Mouse (Mus musculus) kidney, embryonic 16.5 days (tissue): ENCODE results near the gene Zfp296. TPM values are rescaled to one million over a fixed set of nuclear protein-coding genes. Genes with fewer than 3 reads are reported as not detected.

Experiments used
- ATAC-seq: fragments of 200-750 bp; cut with Nextera tagmentation; 2 replicates; pipeline ENCODE4 v1.8.0; 2017; ENCODE audit warnings: moderate TSS enrichment; ENCODE audit not compliant: low FRiP score, low TSS enrichment
- H3K27ac ChIP-seq: fragments of 300-500 bp; sonication (generic); 2 replicates; pipeline ENCODE4 v1.5.1; 2014; ENCODE audit warnings: low read length
- H3K27me3 ChIP-seq: fragments of 300-500 bp; sonication (generic); 2 replicates; pipeline ENCODE4 v1.6.1; 2014; ENCODE audit warnings: low read length, control low read depth, mixed read lengths; ENCODE audit not compliant: insufficient read depth
- H3K36me3 ChIP-seq: fragments of 300-500 bp; sonication (generic); 2 replicates; pipeline ENCODE4 v1.6.1; 2014; ENCODE audit warnings: low read length, control low read depth, mixed read lengths; ENCODE audit not compliant: insufficient read depth
- H3K4me1 ChIP-seq: fragments of 300-500 bp; sonication (generic); 2 replicates; pipeline ENCODE4 v1.6.1; 2014; ENCODE audit warnings: low read length, control low read depth, mixed read lengths; ENCODE audit not compliant: insufficient read depth
- H3K4me2 ChIP-seq: fragments of 300-500 bp; sonication (generic); replicated peaks from 2 replicates; pipeline ENCODE4 v1.6.1; 2014; ENCODE audit warnings: low read depth, low read length
- H3K4me3 ChIP-seq: fragments of 300-500 bp; sonication (generic); 2 replicates; pipeline ENCODE4 v1.5.1; 2014; ENCODE audit warnings: mild to moderate bottlenecking, low read length
- H3K9ac ChIP-seq: fragments of 300-500 bp; sonication (generic); replicated peaks from 2 replicates; pipeline ENCODE4 v1.6.1; 2014; ENCODE audit warnings: low read length
- H3K9me3 ChIP-seq: fragments of 300-500 bp; sonication (generic); 2 replicates; pipeline ENCODE4 v1.6.1; 2016; ENCODE audit warnings: low read length, control low read depth
- whole genome bisulfite sequencing: fragments of 180-500 bp; shearing (Covaris S2); extraction: QIAGEN DNeasy Blood & Tissue Kit; methylation state at CpG from one replicate; pipeline ENCODE4 v1.1.7; 2014; 5-methylcytosine and 5-hydroxymethylcytosine counted together
- polyA plus RNA-seq: library from polyadenylated mRNA; unstranded; fragments of >200 nt; fragmentation: Nextera tagmentation; extraction: Ambion mirVana; gene quantifications from 2 replicates; pipeline ENCODE4 v1.2.1, GENCODE M21; 2015

Gene Zfp296
- polyA plus RNA-seq, 1 experiment from 2014 or later: 0.46 TPM

- no peak for ATAC-seq
- Histone ChIP-seq H3K27me3 (peaks cover 30% of the 10 kb centered on the region), H3K9me3 (no peaks in the 10 kb centered on the region), H3K4me1 (peaks cover 33% of the 10 kb centered on the region), H3K27ac (peak overlapping the region; percentile 90), H3K36me3 (peaks cover 15% of the 10 kb centered on the region), H3K4me3 (peak overlapping the region; percentile 84), H3K4me2 (peak overlapping the region; percentile 94), H3K9ac (peak overlapping the region; percentile 80)
- WGBS: 23% methylated on average over 16 of the region's 16 CpGs
Measured at GRCm38 (mm10) chr7:19573776-19574140, 3.3 kb upstream of the Zfp296 start.

GRCm38 (mm10) chr7:19575559-19575958 is 1.5 kb upstream of the Zfp296 start:
- H3K4me1 ChIP-seq: peaks cover 33% of the 10 kb centered on the region
- WGBS: 69% methylated on average over 3 of the region's 3 CpGs
- no peaks in the 10 kb centered on the region for H3K9me3 ChIP-seq
- H3K9ac ChIP-seq: no peak overlapping the region
- peaks cover 30% of the 10 kb centered on the region for H3K27me3 ChIP-seq
- H3K4me2 ChIP-seq: no peak overlapping the region
- no peak overlapping the region for H3K4me3 ChIP-seq
- ATAC-seq: no peak
- H3K27ac ChIP-seq: no peak overlapping the region
- H3K36me3 ChIP-seq: peaks cover 9% of the 10 kb centered on the region

- H3K27ac ChIP-seq: no peak overlapping the region
- H3K9me3 ChIP-seq: no peaks in the 10 kb centered on the region
- peak overlapping the region; percentile 89 for H3K4me2 ChIP-seq
- peak overlapping the region; percentile 50 for H3K4me3 ChIP-seq
- peak overlapping the region; percentile 55 for H3K9ac ChIP-seq
- H3K4me1 ChIP-seq: peaks cover 19% of the 10 kb centered on the region
- WGBS: 19% methylated on average over 10 of the region's 10 CpGs
- H3K36me3 ChIP-seq: peaks cover 28% of the 10 kb centered on the region
- ATAC-seq: no peak
- peaks cover 30% of the 10 kb centered on the region for H3K27me3 ChIP-seq
Measured at GRCm38 (mm10) chr7:19577877-19578414, 859 bp downstream of the Zfp296 start.

- Histone ChIP-seq H3K27ac (no peak overlapping the region), H3K27me3 (peaks cover 30% of the 10 kb centered on the region), H3K9me3 (no peaks in the 10 kb centered on the region), H3K9ac (no peak overlapping the region), H3K4me2 (no peak overlapping the region), H3K36me3 (peaks cover 32% of the 10 kb centered on the region), H3K4me1 (peaks cover 19% of the 10 kb centered on the region), H3K4me3 (peak overlapping the region; percentile 50; the same call in 1 of the 2 replicates)
- 64% methylated on average over 4 of the region's 4 CpGs for whole genome bisulfite sequencing
- no peak for ATAC-seq
Measured at GRCm38 (mm10) chr7:19578436-19578835, 1.3 kb downstream of the Zfp296 start.

- no peak overlapping the region for H3K4me3 ChIP-seq
- H3K36me3 ChIP-seq: peaks cover 46% of the 10 kb centered on the region
- H3K4me1 ChIP-seq: peaks cover 16% of the 10 kb centered on the region
- H3K27me3 ChIP-seq: peaks cover 30% of the 10 kb centered on the region
- no peak overlapping the region for H3K9ac ChIP-seq
- no peak for ATAC-seq
- H3K27ac ChIP-seq: no peak overlapping the region
- H3K4me2 ChIP-seq: no peak overlapping the region
- no peaks in the 10 kb centered on the region for H3K9me3 ChIP-seq
- WGBS: 91% methylated on average over 10 of the region's 10 CpGs
Measured at GRCm38 (mm10) chr7:19579751-19580150, 2.7 kb downstream of the Zfp296 start.

- Histone ChIP-seq H3K9ac (no peak overlapping the region), H3K4me2 (no peak overlapping the region), H3K27me3 (peaks cover 30% of the 10 kb centered on the region), H3K4me1 (peaks cover 16% of the 10 kb centered on the region), H3K27ac (no peak overlapping the region), H3K4me3 (no peak overlapping the region), H3K9me3 (no peaks in the 10 kb centered on the region), H3K36me3 (peaks cover 54% of the 10 kb centered on the region)
- ATAC-seq: no peak
- WGBS: 90% methylated on average over 8 of the region's 8 CpGs
Measured at GRCm38 (mm10) chr7:19580634-19581033, 3.5 kb downstream of the Zfp296 start.

- Histone ChIP-seq H3K27me3 (no peaks in the 10 kb centered on the region), H3K4me3 (no peak overlapping the region), H3K36me3 (peaks cover 96% of the 10 kb centered on the region), H3K27ac (no peak overlapping the region), H3K9ac (no peak overlapping the region), H3K4me2 (no peak overlapping the region), H3K4me1 (no peaks in the 10 kb centered on the region), H3K9me3 (no peaks in the 10 kb centered on the region)
- no peak for ATAC-seq
- WGBS: 78% methylated on average over 46 of the region's 46 CpGs
Measured at GRCm38 (mm10) chr7:19586269-19586668, 9.2 kb downstream of the Zfp296 start.

- no peak overlapping the region for H3K4me3 ChIP-seq
- WGBS: 58% methylated on average over 3 of the region's 3 CpGs
Measured at GRCm38 (mm10) chr7:19589207-19589606, 12.1 kb downstream of the Zfp296 start.

GRCm38 (mm10) chr7:19589917-19590316 is 12.8 kb downstream of the Zfp296 start:
- no peak overlapping the region for H3K4me3 ChIP-seq
- H3K4me2 ChIP-seq: no peak overlapping the region
- ATAC-seq: 0 out of 2 replicates have a peak, but pooled peaks have one; percentile 15
- H3K36me3 ChIP-seq: peaks cover 88% of the 10 kb centered on the region
- H3K27ac ChIP-seq: no peak overlapping the region
- H3K27me3 ChIP-seq: no peaks in the 10 kb centered on the region
- H3K4me1 ChIP-seq: no peaks in the 10 kb centered on the region
- WGBS: 53% methylated on average over 3 of the region's 3 CpGs
- H3K9ac ChIP-seq: no peak overlapping the region
- H3K9me3 ChIP-seq: no peaks in the 10 kb centered on the region

More at GRCm38 (mm10) chr7:19589207-19589606, 12.1 kb downstream of the Zfp296 start:
- no peak overlapping the region for H3K27ac ChIP-seq
- peaks cover 92% of the 10 kb centered on the region for H3K36me3 ChIP-seq
- no peaks in the 10 kb centered on the region for H3K27me3 ChIP-seq
- no peaks in the 10 kb centered on the region for H3K9me3 ChIP-seq
- no peaks in the 10 kb centered on the region for H3K4me1 ChIP-seq
- no peak overlapping the region for H3K9ac ChIP-seq
- ATAC-seq: no peak
- H3K4me2 ChIP-seq: no peak overlapping the region

- Histone ChIP-seq H3K4me1 (no peaks in the 10 kb centered on the region), H3K4me2 (no peak overlapping the region), H3K36me3 (peaks cover 63% of the 10 kb centered on the region), H3K4me3 (no peak overlapping the region), H3K9ac (no peak overlapping the region), H3K9me3 (no peaks in the 10 kb centered on the region), H3K27ac (no peak overlapping the region), H3K27me3 (no peaks in the 10 kb centered on the region)
- WGBS: 85% methylated on average over 10 of the region's 10 CpGs
- no peak for ATAC-seq
Measured at GRCm38 (mm10) chr7:19593061-19593730, 16.1 kb downstream of the Zfp296 start.
